Mouse (Mus musculus) NIH3T3 (cell line): ENCODE measurements at regions not wholly inside any gene's neighbourhood (a gene's known extent, or its start where the extent isn't known, plus 50 kb on each side); places are given as distances from the start of the nearest gene placed in this dataset.
"Not testable (repeated sequence)": the region's sequence is repeated elsewhere in the genome, so short reads cannot be mapped to it uniquely, and the experiment has no call there.

Source experiments
- DNase-seq: peaks from one replicate; pipeline ENCODE4 v3.0.0-alpha.2; 2012; ENCODE audit warnings: low read depth

DNA sequence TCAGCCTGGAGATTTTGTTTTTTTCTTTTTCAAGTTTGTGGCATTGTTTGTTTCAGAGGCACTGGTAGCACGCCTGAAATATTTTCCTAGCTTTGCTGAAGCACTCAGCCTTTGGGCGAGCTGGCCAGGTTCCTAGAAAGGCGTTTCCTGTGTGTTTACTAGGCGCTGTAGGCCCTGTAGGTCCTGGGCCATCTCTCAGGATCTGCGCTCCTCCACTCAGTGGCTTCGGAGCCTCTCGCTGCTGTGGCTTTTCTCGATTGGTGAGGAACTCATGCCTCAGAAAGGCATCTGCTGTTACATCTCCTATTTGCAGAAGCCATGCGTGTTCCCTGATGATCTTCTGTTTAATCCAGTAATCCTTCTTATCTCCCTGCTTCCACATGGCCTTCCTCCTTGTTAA, 188.0 kb upstream of the Plcz1 start:
- peak; percentile 10 for DNase-seq

DNA sequence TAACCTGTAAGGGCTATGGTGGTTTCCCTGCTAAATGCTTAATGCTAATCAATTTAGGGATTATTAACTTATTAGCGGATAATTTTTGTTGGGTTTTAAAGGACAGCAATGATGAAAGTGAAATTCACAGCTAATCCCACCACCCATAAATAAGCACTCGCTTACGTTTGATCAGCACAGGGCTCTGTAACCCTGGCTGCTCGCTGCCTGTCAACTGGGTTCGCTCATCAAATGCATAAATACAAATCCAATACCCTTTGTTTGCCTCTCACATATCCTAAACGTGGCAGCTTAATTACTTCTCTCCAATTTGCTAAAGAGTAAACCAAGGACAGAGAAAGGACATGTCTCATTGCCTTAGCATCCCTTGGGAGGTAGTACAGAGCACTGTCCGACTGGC, 187.5 kb upstream of the Plcz1 start:
- no peak for DNase-seq

DNA sequence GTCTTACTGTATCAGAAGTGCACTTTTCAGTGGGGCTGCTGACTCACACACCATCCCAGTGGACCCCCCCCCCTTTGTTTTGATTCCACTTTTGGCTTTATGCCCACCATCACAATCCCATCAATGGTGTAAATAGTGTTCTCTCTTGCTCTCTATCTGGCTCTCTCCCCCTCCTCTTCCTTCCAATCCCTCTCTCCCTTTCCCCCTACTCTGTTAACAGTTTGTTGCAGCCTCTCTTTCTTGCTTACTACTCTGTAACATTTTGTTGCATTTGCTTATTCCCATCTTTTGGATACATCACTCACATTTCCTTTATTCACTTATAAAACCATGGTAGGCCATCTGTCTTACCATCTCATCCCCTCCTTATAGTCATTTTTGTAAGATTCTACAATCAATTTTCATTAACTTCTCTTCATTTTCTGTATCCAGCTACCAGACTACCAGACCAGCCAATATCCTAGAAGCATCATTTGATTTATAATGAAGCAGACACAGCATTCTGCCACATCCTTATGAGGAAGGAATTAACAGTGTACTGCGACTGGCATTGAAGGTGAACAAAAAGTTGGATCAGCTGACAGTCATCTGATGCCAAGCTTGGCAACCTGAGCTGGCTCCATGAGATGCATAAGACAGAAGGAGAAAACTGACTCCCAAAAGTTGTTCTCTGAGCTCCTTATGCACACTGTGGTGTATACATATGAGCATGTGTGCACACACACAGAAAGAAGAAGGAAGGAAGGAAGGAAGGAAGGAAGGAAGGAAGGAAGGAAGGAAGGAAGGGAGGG, 181.5 kb upstream of the Plcz1 start:
- no peak for DNase-seq

DNA sequence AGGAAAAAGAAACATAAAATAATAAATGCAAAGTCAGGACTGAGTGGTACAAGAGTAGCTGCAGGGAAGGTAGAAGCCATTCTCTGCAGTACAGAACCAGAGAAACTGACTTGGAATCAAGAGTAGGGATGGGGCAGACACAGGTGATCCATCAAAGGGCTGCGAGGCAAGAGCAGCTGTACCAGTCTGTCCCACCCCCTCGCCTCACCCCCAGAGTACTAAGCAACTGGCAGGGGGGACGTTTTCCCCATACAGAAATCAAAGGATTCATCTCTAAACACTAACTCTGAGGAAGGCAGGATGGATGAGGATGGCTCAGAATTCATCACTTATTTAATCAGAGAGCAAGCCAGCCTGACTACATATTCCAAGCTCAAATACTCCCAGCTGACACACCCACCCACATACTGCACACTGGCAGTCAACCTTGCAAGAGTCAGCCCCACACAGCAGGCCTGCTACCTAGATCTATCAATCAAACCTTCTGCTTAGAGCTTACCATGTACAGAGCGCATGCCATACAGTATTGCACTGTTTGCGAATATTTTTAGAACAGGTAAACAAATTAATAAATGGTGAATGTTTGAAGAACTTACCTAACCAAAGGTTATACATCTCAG, 180.5 kb upstream of the Plcz1 start:
- DNase-seq: no peak

DNA sequence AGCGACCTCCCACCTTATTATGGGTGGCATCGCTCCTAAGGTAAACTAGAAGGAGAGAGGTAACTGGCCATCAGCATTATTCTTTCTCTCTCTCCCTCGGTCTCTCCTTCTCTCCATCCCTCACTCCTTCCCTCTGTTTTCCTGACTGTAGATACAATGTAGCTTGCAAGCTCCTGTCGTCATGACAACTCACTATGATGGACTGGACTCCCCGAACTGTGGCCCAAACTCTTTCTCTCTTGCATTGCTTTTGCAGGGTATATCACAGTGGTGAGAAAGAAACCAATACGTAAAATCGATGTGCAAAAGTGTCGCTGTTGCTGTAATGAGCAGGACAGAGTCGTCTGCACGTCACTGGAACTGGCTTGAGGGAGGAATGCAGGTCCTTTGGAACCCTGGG, 177.5 kb upstream of the Plcz1 start:
- DNase-seq: no peak

DNA sequence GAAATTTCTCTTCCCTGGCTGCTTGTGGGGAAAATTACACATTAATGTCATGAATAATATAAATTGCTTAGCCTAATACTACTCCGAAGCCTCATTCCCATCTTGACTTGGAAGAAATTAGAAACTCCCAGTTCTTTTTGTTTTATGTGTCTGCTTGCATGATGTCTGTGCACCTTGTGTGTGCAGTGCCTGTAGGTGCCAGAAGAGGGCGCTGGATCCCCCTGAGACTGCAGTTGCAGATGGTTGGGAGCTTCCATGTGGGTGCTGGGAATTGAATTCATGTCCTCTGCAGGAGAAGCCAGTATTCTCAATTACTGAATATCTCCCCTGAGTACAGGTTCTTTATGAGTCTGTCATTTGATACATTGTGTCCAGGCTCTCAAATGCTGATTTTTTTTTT, 171.1 kb upstream of the Plcz1 start:
- DNase-seq: no peak

DNA sequence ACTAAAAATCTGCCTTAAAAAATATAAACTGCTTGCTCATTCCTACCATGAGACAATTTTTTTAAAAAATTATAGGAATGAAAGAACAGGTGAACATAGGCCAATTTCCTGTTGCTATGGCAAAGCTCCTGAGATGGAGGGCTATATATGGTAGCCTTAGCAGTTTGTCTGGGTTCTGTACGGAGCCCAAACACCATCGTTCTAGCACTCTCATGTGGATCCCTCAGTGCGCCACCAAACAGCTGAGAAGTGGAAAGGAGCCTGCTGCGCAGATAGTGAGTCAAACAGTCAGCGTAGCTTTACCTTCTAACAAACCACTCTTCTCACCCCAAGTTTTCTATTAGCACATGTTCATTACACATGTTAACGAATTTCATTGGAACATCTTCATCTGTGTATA, 168.9 kb upstream of the Plcz1 start:
- DNase-seq: no peak

DNA sequence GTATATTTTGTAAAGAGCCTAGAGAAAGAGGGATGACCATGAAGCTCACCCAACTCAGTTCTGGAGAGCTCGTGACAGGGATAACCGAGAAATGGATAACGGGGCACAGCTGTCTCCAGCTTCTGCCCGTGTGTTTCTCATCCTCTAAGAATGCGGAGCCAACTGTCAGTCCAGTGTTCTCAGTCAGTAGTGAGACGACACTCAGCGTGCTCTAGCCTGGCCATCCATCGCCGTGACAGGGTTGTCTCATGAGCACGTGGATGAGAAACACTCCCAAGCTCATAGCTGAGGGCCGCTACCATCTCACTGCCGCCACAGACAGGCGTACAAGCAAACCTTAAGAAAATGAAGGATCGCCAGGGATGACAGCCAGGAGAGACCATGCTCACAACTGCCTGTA, 167.8 kb upstream of the Plcz1 start:
- DNase-seq: no peak

DNA sequence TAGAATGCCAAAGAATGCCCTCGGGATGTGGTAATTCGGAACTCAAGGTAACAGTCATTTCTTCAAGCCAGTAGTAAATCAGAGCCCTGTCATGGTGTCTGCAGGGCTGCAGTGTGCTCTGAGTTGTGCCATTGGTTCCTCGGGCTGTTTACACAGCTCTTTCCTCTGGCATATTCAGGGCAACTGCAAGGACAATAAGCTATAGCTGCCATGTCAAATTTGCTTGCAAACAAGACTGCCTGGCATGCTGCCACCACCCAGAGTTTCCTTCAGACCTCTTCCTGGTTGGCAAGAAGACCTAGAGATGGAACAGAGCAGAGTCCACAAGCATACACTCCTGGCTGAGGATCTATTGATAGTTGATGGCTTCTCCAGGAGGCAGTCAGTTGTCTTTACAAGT, 167.1 kb upstream of the Plcz1 start:
- no peak for DNase-seq

DNA sequence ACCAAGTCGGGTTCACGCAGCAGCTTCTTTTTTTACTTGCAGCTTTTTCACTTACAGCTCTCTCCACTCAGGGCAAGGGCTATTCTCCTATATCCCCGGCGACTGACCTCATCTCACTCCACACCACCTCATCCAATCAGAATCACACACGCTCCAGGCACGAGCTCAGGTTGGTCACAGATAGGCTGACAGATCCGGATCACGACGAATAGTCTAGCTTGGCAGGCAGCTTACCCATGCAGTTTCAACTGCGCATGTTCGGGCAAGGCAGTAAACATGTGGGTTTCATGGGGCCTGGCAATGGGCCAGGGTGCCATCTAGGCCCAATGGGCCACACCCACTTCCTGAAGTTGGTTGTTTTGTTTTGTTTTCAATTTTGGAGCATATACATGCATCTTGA, 165.4 kb upstream of the Plcz1 start:
- not testable (repeated sequence) for DNase-seq

DNA sequence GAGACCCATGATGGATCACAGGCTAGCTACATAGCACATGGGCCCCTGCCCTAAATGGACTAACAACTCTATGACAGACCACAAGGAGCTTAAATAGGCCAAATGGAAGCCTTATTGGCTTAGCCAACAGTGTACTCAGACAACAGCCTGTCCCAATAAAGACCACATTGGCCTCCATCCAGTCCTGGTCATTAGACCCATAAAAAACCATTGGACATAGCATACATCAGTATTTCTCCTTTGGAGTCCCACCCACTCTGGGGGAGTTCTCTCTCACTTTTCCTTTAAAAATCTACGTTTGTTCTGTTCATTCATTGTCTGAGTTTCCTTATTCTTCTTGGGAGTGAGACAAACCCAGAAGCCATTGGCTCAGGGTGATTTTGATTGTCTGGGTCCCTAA, 160.1 kb upstream of the Plcz1 start:
- no peak for DNase-seq

DNA sequence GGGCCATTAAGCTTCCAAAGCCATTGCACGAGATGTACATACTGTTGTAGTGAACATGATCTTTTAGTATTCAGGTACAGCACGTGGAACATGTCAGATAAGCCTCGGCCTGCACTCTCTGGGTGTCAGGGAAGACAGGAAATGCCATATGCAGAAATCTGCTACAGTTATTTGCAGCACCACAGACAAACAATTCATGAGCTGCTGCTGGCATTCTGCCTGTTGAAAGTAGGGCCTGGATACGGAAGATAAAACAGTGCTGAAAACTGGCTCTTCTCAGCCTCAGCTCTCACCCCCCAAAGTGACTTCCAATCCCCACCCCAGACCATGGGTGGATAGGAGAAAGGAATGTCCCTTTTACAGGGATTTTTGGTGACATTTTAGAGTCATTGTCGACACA, 159.1 kb upstream of the Plcz1 start:
- no peak for DNase-seq

DNA sequence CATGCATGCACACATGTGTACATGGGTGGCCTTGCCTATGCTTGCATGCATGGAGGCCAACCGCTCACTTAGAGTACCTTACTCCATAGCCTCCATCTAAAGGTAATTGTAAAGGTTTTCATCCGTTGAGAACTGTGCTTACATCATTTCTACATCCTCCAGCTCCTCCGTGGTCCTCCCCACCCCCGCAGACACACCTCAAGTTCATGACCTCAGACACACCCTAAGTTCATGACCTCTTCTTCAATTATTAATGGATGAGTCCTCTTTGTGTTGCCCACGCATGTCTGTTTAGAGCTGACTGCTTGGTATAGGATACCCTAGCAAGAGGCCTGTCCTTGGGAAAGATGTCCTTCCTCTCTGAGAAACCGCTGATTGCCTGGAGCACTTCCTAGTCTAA, 156.8 kb upstream of the Plcz1 start:
- no peak for DNase-seq

DNA sequence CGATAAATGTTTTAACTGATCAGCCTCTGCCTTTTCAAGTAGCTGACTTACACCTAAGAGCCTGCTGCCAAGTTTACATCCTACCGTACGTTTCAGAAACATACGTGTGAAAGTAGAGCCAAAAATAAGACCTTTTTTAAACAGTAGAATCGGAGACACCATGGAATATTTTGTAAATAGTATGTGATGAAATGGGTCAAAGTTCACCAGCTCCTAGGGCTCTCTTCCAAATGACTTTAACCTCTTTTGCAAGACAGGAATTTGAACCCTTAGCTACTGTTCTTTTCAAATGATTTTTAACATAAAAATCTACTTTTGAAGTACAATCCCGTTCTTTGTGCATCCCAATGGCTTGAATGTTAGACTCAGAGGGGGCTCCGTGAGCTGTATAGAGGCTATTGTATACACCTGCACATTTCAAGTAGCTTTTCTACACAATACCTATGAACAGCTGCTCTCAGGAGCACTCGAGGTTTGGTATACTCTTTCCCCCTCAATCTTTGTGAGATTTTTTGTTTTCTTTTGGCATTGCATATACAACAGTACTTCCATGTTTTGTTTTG, 155.9 kb upstream of the Plcz1 start:
- no peak for DNase-seq

DNA sequence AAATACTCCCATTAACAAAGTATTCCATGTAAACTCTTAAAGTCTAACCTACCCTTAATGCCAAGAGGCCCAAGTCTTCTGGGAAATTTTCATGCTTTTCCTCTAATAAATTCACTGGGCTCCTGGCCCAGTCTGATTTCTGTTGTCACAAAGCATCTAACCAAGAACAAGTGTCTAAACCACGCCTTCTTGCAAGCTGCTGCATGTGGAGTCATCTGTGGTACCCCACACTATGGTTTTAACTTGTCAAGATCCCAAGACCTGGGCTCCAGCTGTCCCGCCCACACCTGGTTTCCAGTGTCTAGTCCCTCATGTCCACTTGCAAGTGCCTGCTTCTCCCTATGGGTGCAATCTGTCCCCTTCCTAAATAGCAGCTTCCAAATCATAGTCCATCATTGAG, 153.0 kb upstream of the Plcz1 start:
- no peak for DNase-seq

DNA sequence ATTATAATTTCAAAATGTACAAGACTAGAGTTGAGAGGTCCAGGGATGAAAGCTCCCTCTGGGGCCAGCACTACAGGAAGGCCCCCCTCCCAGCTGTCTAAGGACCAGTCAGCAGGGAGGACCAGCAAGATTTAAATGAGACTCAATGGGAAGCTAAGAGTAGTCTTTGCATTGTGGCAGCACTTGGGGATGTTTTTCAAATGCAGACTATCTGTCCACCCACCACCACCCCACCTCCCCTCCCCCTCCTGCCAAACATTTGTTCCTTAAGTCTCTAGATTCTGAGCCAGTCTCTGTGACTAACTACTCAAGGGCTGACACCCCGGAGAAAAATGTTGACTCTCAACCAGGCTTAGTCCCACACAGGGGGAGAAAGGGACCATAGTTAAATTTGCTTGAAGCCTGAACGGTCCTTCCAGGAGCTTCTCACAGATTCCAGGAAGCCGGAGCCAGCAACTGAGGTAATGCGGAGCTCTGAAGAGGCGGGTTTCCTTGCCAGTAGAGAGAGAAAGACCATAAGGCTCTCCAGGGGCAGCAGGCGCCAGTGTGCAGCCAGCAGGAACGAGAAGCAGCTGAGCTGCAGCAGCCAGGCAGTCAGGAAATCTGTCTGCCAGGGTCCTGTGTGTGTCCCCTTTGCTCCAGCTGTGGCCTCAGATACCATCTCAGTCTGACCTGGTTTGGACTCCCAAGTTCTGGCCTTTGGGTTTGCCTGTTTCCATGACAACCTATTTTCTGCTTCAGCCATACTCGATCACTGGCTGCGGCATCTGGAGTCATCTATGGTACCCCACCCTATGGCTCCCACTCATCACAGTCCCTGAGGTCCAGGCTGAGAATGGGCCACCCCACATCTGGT, 152.1 kb upstream of the Plcz1 start:
- DNase-seq: no peak

DNA sequence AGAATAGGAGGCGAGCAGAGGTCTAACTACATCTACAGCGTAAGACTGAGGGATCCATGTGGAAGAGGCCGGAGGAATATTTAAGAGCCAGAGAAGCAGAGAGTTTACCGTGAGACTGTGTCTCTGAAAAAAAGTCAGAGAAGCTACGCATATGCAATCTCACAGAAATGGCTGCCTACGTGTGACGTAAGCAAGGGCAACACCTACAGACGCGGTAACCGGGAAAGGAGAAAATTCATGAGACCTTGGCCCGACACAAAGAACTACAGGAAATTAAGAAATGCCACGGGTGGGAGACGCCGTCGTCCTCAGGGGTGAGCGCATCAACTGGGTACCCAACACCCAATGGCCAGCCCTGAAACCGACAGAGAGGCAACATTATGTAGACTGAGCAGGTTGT, 151.3 kb upstream of the Plcz1 start:
- no peak for DNase-seq

DNA sequence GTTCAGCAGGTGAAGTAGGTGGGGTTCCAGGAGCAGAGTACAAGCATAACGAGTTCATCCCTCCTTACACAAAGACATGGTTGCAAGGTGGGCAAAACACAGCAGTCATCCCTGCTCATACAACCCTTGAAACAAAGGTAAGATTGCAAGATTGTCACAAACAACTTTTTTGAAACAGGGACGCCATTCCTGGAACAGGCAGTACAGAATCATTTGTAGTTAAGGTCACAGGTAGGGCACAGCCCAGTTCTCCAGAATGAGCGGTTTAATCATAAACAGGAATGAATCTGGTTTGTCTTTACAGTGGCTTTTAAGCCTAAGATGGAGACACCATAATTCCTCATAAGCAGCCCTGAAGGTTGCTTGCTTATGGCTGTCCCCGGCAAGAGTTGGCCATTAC, 150.1 kb upstream of the Plcz1 start:
- no peak for DNase-seq

DNA sequence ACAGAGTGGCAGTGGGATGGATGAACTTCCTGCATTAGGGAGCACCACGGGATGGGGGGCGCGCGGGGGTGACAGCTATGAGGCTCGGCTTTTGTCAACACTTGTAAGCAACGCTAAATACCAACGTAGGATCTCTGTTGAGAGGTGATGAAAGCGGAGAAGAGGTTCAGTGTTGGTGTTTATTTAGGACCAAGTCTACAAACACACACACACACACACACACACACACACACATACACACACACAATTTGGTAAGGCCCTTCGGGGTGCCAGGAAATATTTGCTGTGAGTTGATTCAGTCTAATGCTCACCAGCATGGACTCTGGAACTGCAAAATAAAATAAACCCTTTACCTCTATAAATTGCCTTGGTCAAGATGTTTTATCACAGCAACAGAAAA, 148.3 kb upstream of the Plcz1 start:
- no peak for DNase-seq

DNA sequence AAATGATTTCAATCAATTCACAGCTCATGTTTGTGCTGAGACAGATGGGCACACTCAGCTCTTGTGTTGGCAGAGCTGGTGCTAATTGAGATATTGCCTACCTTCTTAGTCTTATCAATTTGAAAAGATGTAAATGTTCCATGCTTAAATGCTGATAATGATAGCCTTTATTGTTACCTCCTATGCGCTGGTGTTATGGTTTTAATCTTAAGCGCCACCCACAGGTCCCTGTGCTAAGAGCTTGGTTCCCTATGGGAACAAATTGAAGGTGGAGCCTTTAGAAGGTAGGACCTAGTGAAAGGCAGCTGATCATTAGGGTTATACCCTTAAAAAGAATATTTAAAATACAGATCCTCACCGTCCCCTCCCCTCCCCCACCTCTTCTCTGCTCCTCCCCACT, 146.5 kb upstream of the Plcz1 start:
- no peak for DNase-seq

DNA sequence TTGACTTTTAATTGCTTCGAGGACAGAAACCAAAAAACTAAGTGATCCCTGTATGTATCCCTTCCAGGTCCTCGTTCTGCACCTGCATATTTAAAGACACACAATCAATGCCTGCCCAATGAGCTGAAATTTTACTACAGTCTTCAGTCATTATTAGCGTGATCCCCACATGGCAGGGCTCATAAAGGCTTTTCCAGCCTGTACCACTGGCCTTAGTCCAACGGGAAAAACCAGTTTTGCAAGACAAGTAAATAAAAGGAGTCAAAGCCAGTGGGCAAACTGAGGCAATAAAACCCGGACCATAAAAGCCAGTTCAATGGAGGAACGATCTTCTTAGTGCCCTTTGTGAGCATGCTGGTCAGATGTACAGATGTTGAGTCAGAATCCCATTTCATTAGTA, 145.8 kb upstream of the Plcz1 start:
- no peak for DNase-seq

DNA sequence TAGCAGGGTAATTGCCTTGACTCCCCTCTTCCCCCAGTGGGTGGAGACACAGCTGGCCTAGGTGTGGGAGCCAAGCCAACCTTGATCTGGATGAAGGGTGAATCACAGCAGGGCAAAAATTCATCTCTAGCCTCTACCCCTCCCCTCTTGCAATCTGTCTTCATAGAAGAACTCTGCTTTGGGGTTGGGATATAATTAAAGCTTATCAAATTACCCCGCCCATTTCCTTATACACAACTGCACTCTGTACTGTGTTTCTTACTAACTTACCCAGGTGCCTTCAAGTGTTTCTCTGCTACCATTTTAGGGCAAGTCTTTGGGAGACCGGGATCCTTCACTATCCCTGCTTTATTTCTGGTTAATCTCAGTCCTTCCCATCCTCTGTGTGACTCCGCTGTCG, 138.7 kb upstream of the Plcz1 start:
- DNase-seq: no peak
